Mouse (Mus musculus): ENCODE measurements around the gene Dclk3. TPM values are rescaled to one million over a fixed set of nuclear protein-coding genes. Genes with fewer than 3 reads are reported as not detected.

The Dclk3 gene
- 0.64 and 0.81 TPM in 2 replicates for polyA plus RNA-seq (2015; fragmentation: Nextera tagmentation; extraction: Ambion mirVana)

DNA sequence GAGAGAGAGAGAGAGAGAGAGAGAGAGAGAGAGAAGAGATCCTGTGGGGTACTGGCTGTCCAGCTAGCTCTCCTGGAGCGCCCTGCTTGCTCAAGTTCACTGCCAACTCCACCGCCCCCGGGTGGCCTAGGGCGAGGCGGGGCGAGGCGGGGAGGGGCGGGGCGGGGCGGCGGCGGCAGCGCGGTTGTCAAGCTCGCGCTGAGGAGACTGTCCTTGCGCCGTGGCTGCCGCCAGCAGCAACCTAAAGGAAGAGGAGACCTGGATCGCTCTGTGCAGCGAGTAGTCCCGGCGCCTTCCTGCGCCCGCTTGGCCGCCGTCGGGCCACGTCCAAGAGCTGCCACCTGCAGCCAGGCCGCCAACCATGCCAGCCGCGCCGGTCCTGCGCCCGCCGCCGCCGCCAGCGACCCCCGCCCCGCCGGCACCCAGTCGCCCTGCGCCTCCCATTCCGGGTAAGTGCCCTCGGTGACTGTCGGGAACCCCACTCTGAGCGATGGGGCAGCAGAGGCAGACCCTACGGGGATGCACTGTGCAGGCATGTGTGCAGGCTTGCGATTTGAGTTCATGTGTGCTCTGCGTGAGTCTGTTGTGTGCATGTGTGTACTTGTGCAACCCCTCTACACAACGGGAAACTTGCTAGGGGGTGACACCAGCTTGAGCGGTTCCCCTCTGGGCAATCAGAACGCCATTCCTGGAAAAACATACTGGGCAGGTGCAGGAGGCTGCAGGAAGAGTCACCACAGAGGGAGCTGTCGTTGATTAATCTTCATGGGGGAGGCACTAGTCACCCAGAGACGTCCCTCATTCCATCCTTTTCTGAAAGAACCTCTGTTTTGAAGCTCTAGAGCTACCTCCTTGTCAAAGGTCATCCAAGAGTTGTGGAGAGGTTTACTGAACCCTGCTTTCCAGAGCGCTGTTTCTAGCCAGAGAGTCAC, at the start of gene Dclk3:
Gene Dclk3, plus strand, starts transcription at position 178 of the 932 bp plus-strand sequence.

Other genes starting within 250 kb of the Dclk3 start
- 16.6 and 16.9 TPM in 2 replicates for gene Mlh1, start 167.3 kb upstream of the Dclk3 start, polyA plus RNA-seq (2015; fragmentation: Nextera tagmentation; extraction: Ambion mirVana)
- 6.3 and 6.5 TPM in 2 replicates for gene Epm2aip1, start 167.2 kb upstream of the Dclk3 start, polyA plus RNA-seq (2015; fragmentation: Nextera tagmentation; extraction: Ambion mirVana)
- 0.30 and 0.56 TPM in 2 replicates for gene Trank1, start 127.3 kb upstream of the Dclk3 start, polyA plus RNA-seq (2015; fragmentation: Nextera tagmentation; extraction: Ambion mirVana)

All from spleen, postnatal 0 days (tissue).